9 mouse cellular contexts compared by ENCODE assay signal in the genomic region with DNA sequence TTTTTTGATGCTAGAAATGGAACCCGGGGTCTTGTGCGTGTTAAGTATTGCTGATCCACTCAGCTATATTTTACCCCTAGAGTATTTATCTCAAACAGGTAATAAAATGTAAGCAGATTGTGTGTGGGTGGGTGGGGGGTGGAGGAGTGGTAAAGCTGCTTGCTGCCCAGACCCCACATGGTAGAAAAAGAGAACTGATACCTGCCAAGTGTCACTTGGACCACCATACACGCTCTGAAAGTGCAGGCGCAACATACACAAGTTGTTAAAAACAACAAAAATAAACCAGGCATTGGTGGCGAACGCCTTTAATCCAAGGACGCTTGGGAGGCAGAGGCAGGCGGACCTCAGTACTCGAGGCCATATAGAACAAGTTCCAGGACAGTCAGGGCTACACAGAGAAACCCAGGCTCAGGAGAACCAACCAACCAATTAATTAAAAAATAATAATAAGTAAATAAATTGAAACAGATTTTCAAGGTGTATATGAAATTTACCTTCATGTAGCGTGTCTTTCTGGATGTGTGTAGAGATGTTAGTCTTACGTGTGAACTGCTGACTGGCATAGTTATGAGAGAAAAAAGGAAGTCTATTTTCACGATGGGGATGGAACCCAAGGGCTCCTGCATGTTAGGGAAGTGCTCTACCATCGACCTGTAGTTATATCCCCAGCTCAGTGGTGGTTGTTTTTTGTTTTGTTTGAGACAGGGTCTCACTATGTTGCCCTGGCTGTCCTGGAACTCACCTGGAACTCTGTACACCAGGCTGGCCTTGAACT. TPM values are rescaled to one million over a fixed set of nuclear protein-coding genes. Genes with fewer than 3 reads are reported as not detected.
A peak's percentile ranks its signal among the peaks of the same experiment; 100 is the strongest.
DNase-seq lines count a peak whose midpoint lies in the region; ATAC-seq and TF ChIP-seq lines count a peak whose summit lies in the region.
"Had no signal": no experiment of that assay in that cellular context is flagged by ENCODE, and none has a peak within 500 bp of the region (broad histone marks: within the 10 kb centered on the region; RNA-seq: fewer than 3 reads in every experiment).

No protein-coding gene starts in this region.

- no peak for TF ChIP-seq EP300 in liver, embryonic 14.5 days (IDR thresholded peaks at IDR 0.05; ENCODE audit: low read depth)
- no peak for TF ChIP-seq EP300 in stomach, postnatal 0 days (optimal IDR thresholded peaks at IDR 0.05)

- H3K4me3 ChIP-seq in testis, adult 2 months (ENCODE audit: control insufficient read depth, low read depth, low read length): peak overlapping the region; percentile 95
- H3K4me3 ChIP-seq in forebrain, embryonic 15.5 days: peak overlapping the region; percentile 71
- H3K4me3 ChIP-seq in liver, embryonic 14.5 days (ENCODE audit: insufficient read depth in 1 of 2, low read depth in 2 of 2, low read length in 2 of 2): peak overlapping the region; percentile 67 to 69
- peak overlapping the region; percentile 58 for H3K4me3 ChIP-seq in stomach, postnatal 0 days (ENCODE audit: low read depth, low read length)

- H3K9me3 ChIP-seq in forebrain, embryonic 15.5 days: no peaks in the 10 kb centered on the region
- H3K9me3 ChIP-seq in liver, embryonic 14.5 days (ENCODE audit: control insufficient read depth, low read length): no peaks in the 10 kb centered on the region
- H3K9me3 ChIP-seq in stomach, postnatal 0 days (ENCODE audit: control insufficient read depth, low read length): no peaks in the 10 kb centered on the region

- H3K4me1 ChIP-seq in testis, adult 2 months (ENCODE audit: control insufficient read depth, insufficient read depth, low read length): peaks cover 13% of the 10 kb centered on the region
- peaks cover 24% of the 10 kb centered on the region for H3K4me1 ChIP-seq in forebrain, embryonic 15.5 days
- H3K4me1 ChIP-seq in liver, embryonic 14.5 days (replicated peaks; ENCODE audit: control insufficient read depth in 2 of 2, insufficient read depth in 2 of 2, low read length in 1 of 2): peaks cover 24 to 32% of the 10 kb centered on the region in 2 experiments
- peaks cover 17% of the 10 kb centered on the region for H3K4me1 ChIP-seq in stomach, postnatal 0 days (replicated peaks; ENCODE audit: control insufficient read depth, insufficient read depth)

- WGBS in forebrain, embryonic 15.5 days: 80% methylated on average over 13 of the region's 13 CpGs
- WGBS in liver, embryonic 14.5 days (ENCODE audit: insufficient replicate concordance): 57% methylated on average over 13 of the region's 13 CpGs
- WGBS in stomach, postnatal 0 days: 76% methylated on average over 13 of the region's 13 CpGs

- peak overlapping the region; percentile 86 for H3K9ac ChIP-seq in forebrain, embryonic 15.5 days (replicated peaks)
- H3K9ac ChIP-seq in liver, embryonic 14.5 days (replicated peaks): peak overlapping the region; percentile 72
- peak overlapping the region; percentile 89; the same call in 1 of the 2 replicates for H3K9ac ChIP-seq in stomach, postnatal 0 days (ENCODE audit: low read length)

- no peaks in the 10 kb centered on the region for H3K36me3 ChIP-seq in testis, adult 2 months (ENCODE audit: control insufficient read depth, insufficient read depth, low read length)
- peaks cover 19% of the 10 kb centered on the region for H3K36me3 ChIP-seq in forebrain, embryonic 15.5 days
- H3K36me3 ChIP-seq in liver, embryonic 14.5 days (replicated peaks; ENCODE audit: control insufficient read depth, insufficient read depth, low read depth): no peaks in the 10 kb centered on the region
- H3K36me3 ChIP-seq in stomach, postnatal 0 days (ENCODE audit: control insufficient read depth, insufficient read depth, low read length): no peaks in the 10 kb centered on the region

- no peak for ATAC-seq in forebrain, embryonic 15.5 days (replicated peaks)
- ATAC-seq in liver, embryonic 14.5 days (ENCODE audit: insufficient read depth): no peak
- ATAC-seq in stomach, postnatal 0 days (ENCODE audit: low FRiP score, low TSS enrichment): no peak
- ATAC-seq in cerebellum, adult (ENCODE audit: insufficient number of reproducible peaks, low FRiP score, low TSS enrichment): no peak

- no peak for TF ChIP-seq POLR2A in testis, adult 2 months (IDR thresholded peaks at IDR 0.05; ENCODE audit: control insufficient read depth, low read depth, low read length)

- H3K27ac ChIP-seq in testis, adult 2 months (ENCODE audit: control insufficient read depth, insufficient read depth, low read depth, low read length): peak overlapping the region; percentile 98; the same call in 1 of the 2 replicates
- peak overlapping the region; percentile 94 for H3K27ac ChIP-seq in forebrain, embryonic 15.5 days (replicated peaks)
- peak overlapping the region; percentile 28 for H3K27ac ChIP-seq in liver, embryonic 14.5 days
- H3K27ac ChIP-seq in stomach, postnatal 0 days (replicated peaks): peak overlapping the region; percentile 97

- DNase-seq in testis, postnatal 14 days (ENCODE audit: low spot score): no peak
- DNase-seq in liver, embryonic 14.5 days (ENCODE audit: low read depth in 3 of 3, low spot score in 3 of 3): no peak
- DNase-seq in stomach, postnatal 0 days (ENCODE audit: low spot score): no peak
- DNase-seq in urinary bladder, postnatal 14 days (ENCODE audit: low spot score): no peak
- DNase-seq in embryo, embryonic 9.5 days (ENCODE audit: extremely low spot score): no peak
- DNase-seq: right cerebral cortex, postnatal 14 days had no signal

- no peaks in the 10 kb centered on the region for H3K27me3 ChIP-seq in testis, adult 2 months (ENCODE audit: control insufficient read depth, insufficient read depth, low read length)
- H3K27me3 ChIP-seq in forebrain, embryonic 15.5 days: no peaks in the 10 kb centered on the region
- H3K27me3 ChIP-seq in liver, embryonic 14.5 days (ENCODE audit: control insufficient read depth, insufficient read depth, low read length): no peaks in the 10 kb centered on the region
- no peaks in the 10 kb centered on the region for H3K27me3 ChIP-seq in stomach, postnatal 0 days (ENCODE audit: control insufficient read depth, insufficient read depth, low read length)

- TF ChIP-seq CTCF in testis, adult 2 months (IDR thresholded peaks at IDR 0.05; ENCODE audit: control insufficient read depth, insufficient read depth, insufficient replicate concordance, low read depth, low read length): no peak
- no peak for TF ChIP-seq CTCF in liver, embryonic 14.5 days (IDR thresholded peaks at IDR 0.05; ENCODE audit: low read depth)
- TF ChIP-seq CTCF in stomach, postnatal 0 days (IDR thresholded peaks at IDR 0.05; ENCODE audit: low read depth): no peak

- H3K4me2 ChIP-seq in forebrain, embryonic 15.5 days (replicated peaks): peak overlapping the region; percentile 52
- peak overlapping the region; percentile 65 for H3K4me2 ChIP-seq in liver, embryonic 14.5 days (ENCODE audit: low read depth)
- H3K4me2 ChIP-seq in stomach, postnatal 0 days (replicated peaks; ENCODE audit: low read depth): peak overlapping the region; percentile 75

RNA-seq across cellular contexts. Expression of a gene that starts 38.9 kb away (rescaled TPM):
- polyA plus RNA-seq in testis, adult 2 months (2012; rRNA removed): 1.2 and 1.7 TPM in 2 replicates
- 89.0 and 89.6 TPM in 2 replicates for polyA plus RNA-seq in forebrain, embryonic 15.5 days (2015; fragmentation: Nextera tagmentation; extraction: Ambion mirVana)
- 0.85 and 0.87 TPM in 2 replicates for polyA plus RNA-seq in liver, embryonic 14.5 days (2012; rRNA removed)
- 0.46 and 0.48 TPM in 2 replicates for polyA plus RNA-seq in liver, embryonic 14.5 days (2014; fragmentation: Nextera tagmentation; extraction: Ambion mirVana)
- 3.5 and 4.3 TPM in 2 replicates for polyA plus RNA-seq in stomach, postnatal 0 days (2015; fragmentation: Nextera tagmentation; extraction: Ambion mirVana)

Comparison
In these comparisons a context has a peak if more than half of its experiments do, and no peak if none do; other contexts are left out.
1. H3K27ac ChIP-seq: peak in every context shown above with its lines; median percentile 98 in testis, adult 2 months; 97 in stomach, postnatal 0 days; 94 in forebrain, embryonic 15.5 days; 28 in liver, embryonic 14.5 days.
2. RNA of a gene that starts 38.9 kb away (polyA plus RNA-seq): 89.0 to 89.6 TPM in forebrain, embryonic 15.5 days; 3.5 to 4.3 TPM in stomach, postnatal 0 days, 1.2 to 1.7 TPM in testis, adult 2 months and 0.46 to 0.87 TPM in liver, embryonic 14.5 days; every median in the first group is over 10 times any median in the second.
3. Peak in every context shown above with its lines, with median percentiles within 50 percentile points of each other: H3K4me3 ChIP-seq, H3K4me2 ChIP-seq and H3K9ac ChIP-seq.